Mouse (Mus musculus) lung, embryonic 14.5 days (tissue): ENCODE results near the gene Lcn2. TPM values are rescaled to one million over a fixed set of nuclear protein-coding genes. Genes with fewer than 3 reads are reported as not detected.

ENCODE experiments used
- ATAC-seq: fragments of 200-750 bp; cut with Nextera tagmentation; 2 replicates; pipeline ENCODE4 v1.8.0; 2017; ENCODE audit warnings: mild to moderate bottlenecking, moderate TSS enrichment, moderate library complexity; ENCODE audit not compliant: insufficient read depth
- DNase-seq: peaks from one replicate; pipeline ENCODE4 v3.0.0-alpha.2; 2015
- H3K27ac ChIP-seq: fragments of 300-500 bp; sonication (generic); 2 replicates; pipeline ENCODE4 v1.5.1; 2014; ENCODE audit warnings: low read depth, mild to moderate bottlenecking, moderate library complexity
- H3K27me3 ChIP-seq: fragments of 300-500 bp; sonication (generic); 2 replicates; pipeline ENCODE4 v1.6.1; 2014; ENCODE audit warnings: low read length, control low read depth; ENCODE audit not compliant: insufficient read depth
- H3K36me3 ChIP-seq: fragments of 300-500 bp; sonication (generic); 2 replicates; pipeline ENCODE4 v1.6.1; 2014; ENCODE audit warnings: control low read depth; ENCODE audit not compliant: insufficient read depth
- H3K4me1 ChIP-seq: fragments of 300-500 bp; sonication (generic); 2 replicates; pipeline ENCODE4 v1.6.1; 2014; ENCODE audit warnings: antibody characterized with exemption, control low read depth; ENCODE audit not compliant: insufficient read depth
- H3K4me2 ChIP-seq: fragments of 300-500 bp; sonication (generic); 2 replicates; pipeline ENCODE4 v1.6.1; 2014; ENCODE audit warnings: mild to moderate bottlenecking
- H3K4me3 ChIP-seq: fragments of 300-500 bp; sonication (generic); 2 replicates; pipeline ENCODE4 v1.5.1; 2014; ENCODE audit warnings: low read depth, low read length
- H3K9ac ChIP-seq: fragments of 300-500 bp; sonication (generic); 2 replicates; pipeline ENCODE4 v1.6.1; 2014
- H3K9me3 ChIP-seq: fragments of 300-500 bp; sonication (generic); 2 replicates; pipeline ENCODE4 v1.6.1; 2016; ENCODE audit warnings: low read depth, low read length, control low read depth
- CTCF ChIP-seq: IDR thresholded peaks from 2 replicates; pipeline ENCODE4 v1.5.1; 2016; ENCODE audit warnings: antibody characterized with exemption, low read depth
- WGBS: fragments of 180-500 bp; shearing (Covaris S2); extraction: QIAGEN DNeasy Blood & Tissue Kit; methylation state at CpG from one replicate; pipeline ENCODE4 v1.1.7; 2014; 5-methylcytosine and 5-hydroxymethylcytosine counted together
- polyA plus RNA-seq: library from polyadenylated mRNA; unstranded; fragments of >200 nt; fragmentation: Nextera tagmentation; extraction: Ambion mirVana; gene quantifications from 2 replicates; pipeline ENCODE4 v1.2.1, GENCODE M21; 2014

Gene Lcn2
- polyA plus RNA-seq, 1 experiment from 2014 or later, result not detected

DNA sequence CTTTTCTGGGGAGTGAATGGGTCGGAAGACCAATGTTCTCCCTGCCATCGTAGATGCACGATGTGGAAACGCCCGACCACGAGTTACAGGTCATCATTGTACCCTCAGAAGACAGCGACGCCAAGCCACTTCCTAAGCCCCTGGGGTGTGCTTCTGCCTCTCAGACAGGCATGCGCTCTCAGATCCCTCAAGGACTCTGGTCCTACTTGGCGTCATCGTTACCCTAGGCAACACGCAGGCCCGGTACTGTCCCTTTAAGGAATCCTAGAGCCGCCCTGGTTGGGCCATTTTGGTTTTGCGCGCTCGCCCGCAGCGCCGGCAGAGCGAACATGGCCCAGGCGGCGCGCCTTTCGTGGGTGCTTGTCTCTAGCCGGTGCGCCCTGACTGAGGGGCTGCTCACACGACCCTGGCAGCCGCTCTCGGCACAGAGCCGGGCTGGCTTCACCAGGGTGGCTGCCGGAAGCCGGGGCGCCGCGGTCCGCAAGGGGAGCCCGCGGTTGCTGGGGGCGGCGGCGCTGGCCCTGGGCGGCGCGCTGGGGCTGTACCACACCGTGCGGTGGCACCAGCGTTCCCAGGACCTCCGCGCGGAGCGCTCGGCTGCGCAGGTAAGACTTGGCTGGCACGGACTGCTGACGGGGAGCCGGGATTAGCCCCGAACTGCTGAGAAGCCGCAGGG, 8.0 kb upstream of the Lcn2 start:
- WGBS, result under 1% methylated on average over 59 of the region's 59 CpGs
- peak; percentile 97 for ATAC-seq
- H3K27ac ChIP-seq, result peak overlapping the region; percentile 91

DNA sequence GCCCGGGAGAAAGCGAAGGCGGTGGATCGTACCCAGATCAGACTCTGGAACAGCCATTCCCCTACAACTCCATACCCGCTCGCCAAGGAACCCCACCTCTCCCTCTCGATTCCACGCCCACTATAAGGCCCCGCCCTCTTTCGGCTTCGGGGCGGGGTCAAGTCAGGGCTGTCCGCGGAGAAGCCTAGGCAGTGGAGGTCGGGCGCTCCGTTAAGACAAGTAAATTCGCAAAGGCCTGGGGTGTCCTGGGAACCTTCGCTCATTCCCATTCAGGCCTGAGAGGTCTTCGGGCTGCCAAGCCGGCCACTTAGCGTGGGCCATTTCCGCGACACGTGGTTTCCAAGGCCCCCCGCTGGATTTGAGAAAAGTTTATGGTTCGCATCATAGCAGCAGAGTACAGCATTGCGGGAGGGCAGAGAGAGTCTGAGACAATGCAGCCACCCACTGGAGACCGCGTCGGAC, 7.5 kb upstream of the Lcn2 start, which contains the start of gene Ptges2:
Gene Ptges2, plus strand, starts transcription at position 413 of the 462 bp plus-strand sequence.
- ATAC-seq, result peak; percentile 90
- H3K9ac ChIP-seq, result peak within 1 kb of the TSS; percentile 77

More for the DNA sequence above, 8.0 kb upstream of the Lcn2 start:
- Histone ChIP-seq H3K27me3 (no peaks in the 10 kb centered on the region), H3K9me3 (no peaks in the 10 kb centered on the region), H3K36me3 (peaks cover 17% of the 10 kb centered on the region), H3K4me2 (peak overlapping the region; percentile 96), H3K4me1 (peaks cover 6% of the 10 kb centered on the region), H3K9ac (peak overlapping the region; percentile 77), H3K4me3 (peak overlapping the region; percentile 92)
- peak; percentile 96 for DNase-seq
- TF ChIP-seq CTCF, result no peak

DNA sequence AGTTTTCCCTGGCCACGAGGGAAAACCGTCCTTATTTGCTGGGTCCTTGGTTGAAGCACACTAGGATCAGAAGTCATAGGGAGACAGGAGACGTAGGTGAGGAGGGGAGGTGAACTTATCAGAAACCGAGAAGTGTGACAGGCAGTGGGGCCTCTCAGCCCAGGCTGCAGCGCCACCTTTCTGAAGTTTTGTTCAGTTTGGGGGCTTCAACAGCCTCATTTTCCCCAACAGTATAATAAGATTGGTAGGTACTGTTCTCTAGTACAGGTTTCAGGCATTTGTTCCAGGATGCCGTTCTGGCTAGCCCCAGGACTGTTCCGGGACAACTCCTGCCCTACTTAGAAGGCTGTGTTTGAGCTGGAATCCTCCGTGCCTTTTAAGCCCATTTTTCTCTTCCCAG, 6.9 kb upstream of the Lcn2 start:
- DNase-seq (peak; percentile 67), ATAC-seq (no peak)
- peaks cover 6% of the 10 kb centered on the region; the same call in 1 of the 2 replicates for H3K36me3 ChIP-seq
- H3K4me3 ChIP-seq, result peak overlapping the region; percentile 92
- H3K4me1 ChIP-seq, result peaks cover 6% of the 10 kb centered on the region
- H3K4me2 ChIP-seq, result peak overlapping the region; percentile 96
- H3K27ac ChIP-seq, result peak overlapping the region; percentile 91
- H3K9me3 ChIP-seq, result no peaks in the 10 kb centered on the region
- H3K27me3 ChIP-seq, result no peaks in the 10 kb centered on the region
- peak overlapping the region; percentile 77 for H3K9ac ChIP-seq
- TF ChIP-seq CTCF, result peak; percentile 59
- 4% methylated on average over 8 of the region's 8 CpGs for WGBS

More for the DNA sequence above, 7.5 kb upstream of the Lcn2 start, which contains the start of gene Ptges2:
- Histone ChIP-seq H3K27ac (peak within 1 kb of the TSS; percentile 91), H3K4me3 (peak within 1 kb of the TSS; percentile 92), H3K4me2 (peak within 1 kb of the TSS; percentile 96), H3K9me3 (no peaks in the 10 kb centered on the region), H3K36me3 (peaks cover 11% of the 10 kb centered on the region), H3K27me3 (no peaks in the 10 kb centered on the region), H3K4me1 (peaks cover 6% of the 10 kb centered on the region)
- TF ChIP-seq CTCF, result no peak
- under 1% methylated on average over 31 of the region's 31 CpGs for WGBS
- peak; percentile 94 for DNase-seq

DNA sequence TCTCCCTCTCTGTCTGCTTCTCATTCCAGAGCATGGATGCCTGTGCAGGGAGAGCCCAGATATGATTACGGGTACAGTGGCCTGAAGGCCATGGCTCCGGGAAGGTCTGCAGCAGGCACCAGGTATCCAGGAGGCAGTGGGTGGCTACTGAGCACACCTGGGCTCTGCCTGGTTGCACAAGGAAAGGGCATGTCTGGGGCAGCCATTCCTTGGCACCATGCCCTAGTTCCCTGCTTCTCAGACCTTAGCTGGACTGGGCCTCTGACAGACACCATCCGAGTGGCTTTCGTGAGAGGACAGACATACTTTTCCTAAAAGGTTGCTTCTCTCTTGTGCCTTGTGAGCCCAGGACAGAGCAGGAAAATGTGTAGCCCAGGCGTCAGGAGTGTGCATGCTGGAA, 4.0 kb upstream of the Lcn2 start:
- H3K9ac ChIP-seq, result no peak overlapping the region; the same call in 1 of the 2 replicates

DNA sequence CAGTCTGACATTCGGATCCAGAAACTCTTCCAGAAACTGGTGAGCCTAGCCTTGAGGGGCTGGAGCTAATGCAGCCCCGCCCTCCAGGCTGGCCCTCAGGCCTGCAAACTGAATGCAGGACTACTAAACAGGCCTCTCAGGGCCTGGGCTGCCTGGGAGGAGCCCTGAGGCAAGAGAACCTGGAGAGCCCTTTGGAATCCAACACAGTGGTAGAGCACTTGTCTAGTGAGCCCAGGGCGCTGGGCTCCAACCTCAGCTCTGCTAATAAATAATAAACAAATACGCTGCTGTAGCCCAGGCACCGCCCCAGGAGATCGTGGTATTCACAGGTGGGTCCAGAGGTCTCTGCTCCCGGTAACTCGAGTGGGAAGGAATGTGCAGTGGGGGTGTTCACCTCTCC, 2.8 kb upstream of the Lcn2 start:
- Histone ChIP-seq H3K9ac (no peak overlapping the region), H3K4me3 (no peak overlapping the region), H3K9me3 (no peaks in the 10 kb centered on the region), H3K27ac (no peak overlapping the region), H3K4me1 (no peaks in the 10 kb centered on the region), H3K4me2 (no peak overlapping the region), H3K27me3 (no peaks in the 10 kb centered on the region), H3K36me3 (no peaks in the 10 kb centered on the region)
- no peak for TF ChIP-seq CTCF
- DNase-seq, result no peak
- WGBS, result 52% methylated on average over 8 of the region's 8 CpGs
- ATAC-seq, result no peak

More for the DNA sequence above, 4.0 kb upstream of the Lcn2 start:
- no peak for TF ChIP-seq CTCF
- Histone ChIP-seq H3K4me2 (no peak overlapping the region), H3K36me3 (no peaks in the 10 kb centered on the region), H3K4me3 (no peak overlapping the region), H3K4me1 (peaks cover under 1% of the 10 kb centered on the region; the same call in 1 of the 2 replicates), H3K27ac (no peak overlapping the region), H3K9me3 (no peaks in the 10 kb centered on the region), H3K27me3 (no peaks in the 10 kb centered on the region)
- WGBS, result 76% methylated on average over 5 of the region's 5 CpGs
- DNase-seq (no peak), ATAC-seq (no peak)

DNA sequence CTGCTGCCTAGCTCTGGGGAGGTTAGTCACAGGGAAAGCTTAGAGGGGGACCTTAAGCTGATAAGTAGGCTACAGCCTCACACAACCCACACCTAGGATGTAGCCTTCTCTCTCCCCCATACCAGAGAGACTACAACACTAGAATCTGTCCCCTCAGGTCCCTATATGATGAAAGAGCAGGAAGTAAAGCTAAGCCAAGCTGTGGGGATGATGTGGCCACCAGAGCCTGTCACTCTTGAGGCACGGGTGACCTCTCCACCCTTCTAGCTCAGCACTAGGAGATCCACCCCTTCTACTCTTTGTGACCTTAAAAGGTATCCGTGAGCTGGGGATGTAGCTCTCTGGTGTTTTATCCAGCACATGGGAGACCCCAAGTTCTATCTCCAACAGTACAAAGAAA, 1.1 kb upstream of the Lcn2 start:
- Histone ChIP-seq H3K9ac (no peak overlapping the region), H3K36me3 (no peaks in the 10 kb centered on the region), H3K4me3 (no peak overlapping the region), H3K4me1 (no peaks in the 10 kb centered on the region), H3K27ac (no peak overlapping the region), H3K4me2 (no peak overlapping the region), H3K27me3 (no peaks in the 10 kb centered on the region), H3K9me3 (no peaks in the 10 kb centered on the region)
- ATAC-seq, result no peak
- DNase-seq, result no peak
- 72% methylated on average over 2 of the region's 2 CpGs for WGBS
- no peak for TF ChIP-seq CTCF

DNA sequence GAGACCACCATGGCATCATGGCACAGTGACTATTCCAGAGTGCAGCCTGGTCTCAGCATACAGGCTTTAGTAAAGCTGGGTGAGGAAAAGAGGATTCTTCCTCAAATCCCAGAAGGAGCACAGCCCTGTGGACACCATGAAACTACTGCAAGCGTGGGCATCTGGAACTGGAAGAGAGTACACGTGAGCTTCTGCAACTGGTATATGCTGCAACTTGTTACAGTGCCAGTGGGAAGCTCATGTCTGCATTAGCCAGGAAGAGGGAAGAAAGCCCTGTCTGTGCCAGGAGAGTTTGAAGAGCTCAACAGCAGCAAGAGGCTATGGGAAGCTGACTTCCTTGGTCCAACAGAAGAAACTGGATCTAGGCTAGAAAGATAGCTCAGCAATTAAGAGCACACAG, 5.4 kb downstream of the Lcn2 start:
- no peak for TF ChIP-seq CTCF
- ATAC-seq (no peak), DNase-seq (no peak)
- 84% methylated on average over 2 of the region's 2 CpGs for WGBS
- Histone ChIP-seq H3K9me3 (no peaks in the 10 kb centered on the region), H3K27ac (no peak overlapping the region), H3K4me3 (no peak overlapping the region), H3K36me3 (peaks cover 21% of the 10 kb centered on the region), H3K4me1 (no peaks in the 10 kb centered on the region), H3K9ac (no peak overlapping the region), H3K27me3 (no peaks in the 10 kb centered on the region), H3K4me2 (no peak overlapping the region; the same call in 1 of the 2 replicates)
